Mouse (Mus musculus) liver, postnatal 0 days (tissue): ENCODE results near the gene Klhl36. TPM values are rescaled to one million over a fixed set of nuclear protein-coding genes. Genes with fewer than 3 reads are reported as not detected.
"Not testable (repeated sequence)": the region's sequence is repeated elsewhere in the genome, so short reads cannot be mapped to it uniquely, and the experiment has no call there.

Experiments used
- ATAC-seq: fragments of 200-750 bp; cut with Nextera tagmentation; 2 replicates; pipeline ENCODE4 v1.8.0; 2017; ENCODE audit warnings: mild to moderate bottlenecking, moderate library complexity
- DNase-seq: peaks from one replicate; pipeline ENCODE4 v3.0.0-alpha.2; 2016
- H3K27ac ChIP-seq: fragments of 300-500 bp; sonication (generic); 2 replicates; pipeline ENCODE4 v1.5.1; 2014; ENCODE audit warnings: antibody characterized with exemption, moderate library complexity, mild to moderate bottlenecking, low read depth
- H3K27me3 ChIP-seq: fragments of 300-500 bp; sonication (generic); 2 replicates; pipeline ENCODE4 v1.6.1; 2014; ENCODE audit warnings: low read length, control low read depth, mixed read lengths; ENCODE audit not compliant: insufficient read depth
- H3K36me3 ChIP-seq: fragments of 300-500 bp; sonication (generic); replicated peaks from 2 replicates; pipeline ENCODE4 v1.6.1; 2014; ENCODE audit warnings: mild to moderate bottlenecking, control low read depth, low read length, moderate library complexity, mixed read lengths; ENCODE audit not compliant: insufficient read depth
- H3K4me1 ChIP-seq: fragments of 300-500 bp; sonication (generic); 2 replicates; pipeline ENCODE4 v1.6.1; 2014; ENCODE audit warnings: antibody characterized with exemption, mild to moderate bottlenecking, control low read depth; ENCODE audit not compliant: insufficient read depth
- H3K4me2 ChIP-seq: fragments of 300-500 bp; sonication (generic); 2 replicates; pipeline ENCODE4 v1.6.1; 2014; ENCODE audit warnings: low read depth, mild to moderate bottlenecking, low read length, moderate library complexity, mixed read lengths
- H3K4me3 ChIP-seq: fragments of 300-500 bp; sonication (generic); 2 replicates; pipeline ENCODE4 v1.5.1; 2014; ENCODE audit warnings: low read depth, low read length
- H3K9ac ChIP-seq: fragments of 300-500 bp; sonication (generic); replicated peaks from 2 replicates; pipeline ENCODE4 v1.6.1; 2014; ENCODE audit warnings: mild to moderate bottlenecking, moderate library complexity
- H3K9me3 ChIP-seq: fragments of 300-500 bp; sonication (generic); 2 replicates; pipeline ENCODE4 v1.6.1; 2016; ENCODE audit warnings: mild to moderate bottlenecking, control low read depth, low read length, mixed read lengths
- CTCF ChIP-seq: sonication (generic); IDR thresholded peaks from 2 replicates; pipeline ENCODE4 v1.5.1; 2016; ENCODE audit warnings: antibody characterized with exemption, low read depth
- EP300 ChIP-seq: IDR thresholded peaks from 2 replicates; pipeline ENCODE4 v1.6.1; 2016; ENCODE audit warnings: antibody characterized with exemption, low read depth, mild to moderate bottlenecking
- WGBS: fragments of 180-500 bp; shearing (Covaris S2); extraction: QIAGEN DNeasy Blood & Tissue Kit; methylation state at CpG from one replicate; pipeline ENCODE4 v1.1.7; 2014; ENCODE audit not compliant: insufficient replicate concordance; 5-methylcytosine and 5-hydroxymethylcytosine counted together
- polyA plus RNA-seq: library from polyadenylated mRNA; unstranded; fragments of >200 nt; fragmentation: Nextera tagmentation; extraction: Ambion mirVana; gene quantifications from 2 replicates; pipeline ENCODE4 v1.2.1, GENCODE M21; 2015

The Klhl36 gene
- polyA plus RNA-seq, 1 experiment from 2014 or later, result 4.9 TPM

- H3K4me1 ChIP-seq, result peaks cover 15% of the 10 kb centered on the region
- no peak for DNase-seq
- H3K9me3 ChIP-seq, result 0 out of 2 replicates have a peak, but pooled peaks cover 2% of the 10 kb centered on the region
- no peak overlapping the region for H3K4me3 ChIP-seq
- no peak overlapping the region for H3K27ac ChIP-seq
- ATAC-seq, result no peak
- no peak for TF ChIP-seq EP300
- no peaks in the 10 kb centered on the region; the same call in 1 of the 2 replicates for H3K27me3 ChIP-seq
- WGBS, result 41% methylated on average over 8 of the region's 8 CpGs
- no peak overlapping the region for H3K4me2 ChIP-seq
- no peak overlapping the region for H3K9ac ChIP-seq
- H3K36me3 ChIP-seq, result no peaks in the 10 kb centered on the region
These were observed 17.5 kb upstream of the Klhl36 start for GRCm38 (mm10) chr8:119844577-119844976.

- H3K4me3 ChIP-seq, H3K36me3 ChIP-seq, H3K4me2 ChIP-seq, H3K4me1 ChIP-seq, H3K9ac ChIP-seq, H3K27ac ChIP-seq, H3K9me3 ChIP-seq, ATAC-seq, H3K27me3 ChIP-seq, DNase-seq: not testable (repeated sequence)
- 70% methylated on average over 7 of the region's 7 CpGs for WGBS
These were observed 16.3 kb upstream of the Klhl36 start for GRCm38 (mm10) chr8:119845741-119846140.

GRCm38 (mm10) chr8:119847232-119847922 lies 14.7 kb upstream of the Klhl36 start:
- Histone ChIP-seq H3K4me2 (no peak overlapping the region), H3K9ac (no peak overlapping the region), H3K4me1 (no peaks in the 10 kb centered on the region), H3K27me3 (no peaks in the 10 kb centered on the region), H3K27ac (no peak overlapping the region), H3K4me3 (no peak overlapping the region), H3K36me3 (no peaks in the 10 kb centered on the region), H3K9me3 (0 out of 2 replicates have a peak, but pooled peaks cover 2% of the 10 kb centered on the region)
- ATAC-seq (no peak), DNase-seq (no peak)
- TF ChIP-seq EP300 (no peak), CTCF (no peak)
- 65% methylated on average over 16 of the region's 16 CpGs for WGBS

GRCm38 (mm10) chr8:119853521-119853920 lies 8.5 kb upstream of the Klhl36 start:
- no peaks in the 10 kb centered on the region for H3K27me3 ChIP-seq
- no peak overlapping the region for H3K4me2 ChIP-seq
- 69% methylated on average over 8 of the region's 8 CpGs for WGBS
- no peak overlapping the region for H3K9ac ChIP-seq
- no peaks in the 10 kb centered on the region for H3K36me3 ChIP-seq
- 0 out of 2 replicates have a peak, but pooled peaks cover 2% of the 10 kb centered on the region for H3K9me3 ChIP-seq
- no peak overlapping the region for H3K4me3 ChIP-seq
- DNase-seq (no peak), ATAC-seq (no peak)
- no peak overlapping the region for H3K27ac ChIP-seq
- peaks cover 6% of the 10 kb centered on the region for H3K4me1 ChIP-seq
- no peak for TF ChIP-seq CTCF
- no peak for TF ChIP-seq EP300

- 0 out of 2 replicates have a peak, but pooled peaks cover 2% of the 10 kb centered on the region for H3K9me3 ChIP-seq
- no peak for ATAC-seq
- no peak overlapping the region for H3K4me3 ChIP-seq
- H3K4me2 ChIP-seq, result no peak overlapping the region
- no peak overlapping the region for H3K27ac ChIP-seq
- H3K4me1 ChIP-seq, result peaks cover 6% of the 10 kb centered on the region
- DNase-seq, result no peak
- TF ChIP-seq EP300, result no peak
- TF ChIP-seq CTCF, result no peak
- no peak overlapping the region for H3K9ac ChIP-seq
- no peaks in the 10 kb centered on the region for H3K27me3 ChIP-seq
- no peaks in the 10 kb centered on the region for H3K36me3 ChIP-seq
- 62% methylated on average over 5 of the region's 5 CpGs for WGBS
These were observed 8.0 kb upstream of the Klhl36 start for GRCm38 (mm10) chr8:119854035-119854434.

- H3K9me3 ChIP-seq, result no peaks in the 10 kb centered on the region
- no peak overlapping the region for H3K4me2 ChIP-seq
- 72% methylated on average over 5 of the region's 5 CpGs for WGBS
- H3K36me3 ChIP-seq, result no peaks in the 10 kb centered on the region
- no peak overlapping the region for H3K27ac ChIP-seq
- H3K4me3 ChIP-seq, result no peak overlapping the region
- H3K27me3 ChIP-seq, result no peaks in the 10 kb centered on the region
- peaks cover 6% of the 10 kb centered on the region for H3K4me1 ChIP-seq
- TF ChIP-seq CTCF, result peak; percentile 37
- TF ChIP-seq EP300, result no peak
- ATAC-seq, result no peak
- no peak for DNase-seq
- no peak overlapping the region for H3K9ac ChIP-seq
These were observed 6.4 kb upstream of the Klhl36 start for GRCm38 (mm10) chr8:119855656-119856055.
